Mouse (Mus musculus) megakaryocyte, embryonic 14.5 days (primary cell): Measurements from ENCODE around the gene Vmn1r4.

ENCODE experiments used
- FLI1 ChIP-seq: IDR thresholded peaks from 2 replicates; pipeline ENCODE4 v1.6.1; 2012; ENCODE audit warnings: low read length, inconsistent platforms, mixed read lengths
- GATA1 ChIP-seq: IDR thresholded peaks from 3 replicates; pipeline ENCODE4 v1.6.1; 2012; ENCODE audit warnings: mixed read lengths, low read length, inconsistent platforms, borderline replicate concordance

- no peak for TF ChIP-seq GATA1
- TF ChIP-seq FLI1 = no peak
These were observed 487 bp upstream of the Vmn1r4 start for GRCm38 (mm10) chr6:56923331-56923725.
